Mouse (Mus musculus): ENCODE data around the gene A730061H03Rik.

The A730061H03Rik gene

GRCm38 (mm10) chr14:55560202-55561073 is at the start of gene A730061H03Rik:
Gene A730061H03Rik, minus strand, starts transcription at chr14:55560406.
- peak; percentile 99 for DNase-seq

GRCm38 (mm10) chr14:55608339-55608738 is 48.1 kb upstream of the A730061H03Rik start:
- no peak for DNase-seq

- no peak for DNase-seq
These were observed 45.7 kb upstream of the A730061H03Rik start for GRCm38 (mm10) chr14:55605743-55606459.

- no peak for DNase-seq
These were observed 44.6 kb upstream of the A730061H03Rik start for GRCm38 (mm10) chr14:55604823-55605222.

- peak; percentile 94 for DNase-seq
These were observed 43.7 kb upstream of the A730061H03Rik start for GRCm38 (mm10) chr14:55603633-55604576.

- no peak for DNase-seq
These were observed 43.0 kb upstream of the A730061H03Rik start, which contains the start of gene Irf9 for GRCm38 (mm10) chr14:55603271-55603632. Gene Irf9, plus strand, starts transcription at chr14:55603571.

GRCm38 (mm10) chr14:55598521-55599390 is 38.5 kb upstream of the A730061H03Rik start:
- DNase-seq = no peak

- peak; percentile 65 for DNase-seq
These were observed 36.0 kb upstream of the A730061H03Rik start for GRCm38 (mm10) chr14:55596036-55596690.

GRCm38 (mm10) chr14:55592226-55592625 is 32.0 kb upstream of the A730061H03Rik start:
- peak; percentile 46 for DNase-seq

GRCm38 (mm10) chr14:55591331-55591891 is 31.2 kb upstream of the A730061H03Rik start, which contains the start of gene Rnf31:
Gene Rnf31, plus strand, starts transcription at chr14:55591708.
- peak; percentile 96 for DNase-seq

GRCm38 (mm10) chr14:55590748-55591330 is 30.6 kb upstream of the A730061H03Rik start, which contains the start of gene Psme2:
Gene Psme2, minus strand, starts transcription at chr14:55591113.
- peak; percentile 96 for DNase-seq

GRCm38 (mm10) chr14:55589771-55590448 is 29.7 kb upstream of the A730061H03Rik start:
- no peak for DNase-seq

GRCm38 (mm10) chr14:55589271-55589670 is 29.1 kb upstream of the A730061H03Rik start:
- no peak for DNase-seq

- no peak for DNase-seq
These were observed 25.9 kb upstream of the A730061H03Rik start for GRCm38 (mm10) chr14:55586149-55586548.

GRCm38 (mm10) chr14:55585566-55585960 is 25.4 kb upstream of the A730061H03Rik start:
- DNase-seq = no peak

- peak; percentile 80 for DNase-seq
These were observed 24.7 kb upstream of the A730061H03Rik start, which contains the start of gene Emc9 for GRCm38 (mm10) chr14:55584702-55585565. Gene Emc9, minus strand, starts transcription at chr14:55585302.

GRCm38 (mm10) chr14:55584303-55584701 is 24.1 kb upstream of the A730061H03Rik start:
- no peak for DNase-seq

GRCm38 (mm10) chr14:55581981-55582681 is 21.9 kb upstream of the A730061H03Rik start:
- DNase-seq = no peak
